Mouse (Mus musculus) forebrain, postnatal 0 days (tissue): ENCODE measurements around the gene Ldb1. TPM values are rescaled to one million over a fixed set of nuclear protein-coding genes. Genes with fewer than 3 reads are reported as not detected.

ENCODE experiments used
- ATAC-seq: fragments of 200-750 bp; cut with Nextera tagmentation; 2 replicates; pipeline ENCODE4 v1.8.0; 2017; ENCODE audit warnings: mild to moderate bottlenecking, moderate library complexity
- DNase-seq: peaks from one replicate; pipeline ENCODE4 v3.0.0-alpha.2; 2015
- H3K27ac ChIP-seq: fragments of 300-500 bp; sonication (generic); 2 replicates; pipeline ENCODE4 v1.5.1; 2014; ENCODE audit warnings: low read depth, mild to moderate bottlenecking, antibody characterized with exemption, low read length, moderate library complexity, mixed read lengths
- H3K27me3 ChIP-seq: fragments of 300-500 bp; sonication (generic); 2 replicates; pipeline ENCODE4 v1.6.1; 2014; ENCODE audit warnings: mild to moderate bottlenecking, low read length, mixed read lengths; ENCODE audit not compliant: insufficient read depth
- H3K36me3 ChIP-seq: fragments of 300-500 bp; sonication (generic); 2 replicates; pipeline ENCODE4 v1.6.1; 2014; ENCODE audit warnings: mild to moderate bottlenecking, moderate library complexity; ENCODE audit not compliant: insufficient read depth
- H3K4me1 ChIP-seq: fragments of 300-500 bp; sonication (generic); 2 replicates; pipeline ENCODE4 v1.6.1; 2014; ENCODE audit warnings: antibody characterized with exemption; ENCODE audit not compliant: insufficient read depth
- H3K4me2 ChIP-seq: fragments of 300-500 bp; sonication (generic); 2 replicates; pipeline ENCODE4 v1.6.1; 2014; ENCODE audit warnings: low read depth, mild to moderate bottlenecking, moderate library complexity
- H3K4me3 ChIP-seq: fragments of 300-500 bp; sonication (generic); 2 replicates; pipeline ENCODE4 v1.5.1; 2014; ENCODE audit warnings: low read depth, low read length, mixed read lengths
- H3K9ac ChIP-seq: fragments of 300-500 bp; sonication (generic); 2 replicates; pipeline ENCODE4 v1.6.1; 2014; ENCODE audit warnings: mild to moderate bottlenecking
- H3K9me3 ChIP-seq: fragments of 300-500 bp; sonication (generic); 2 replicates; pipeline ENCODE4 v1.6.1; 2016; ENCODE audit warnings: low read length
- CTCF ChIP-seq: sonication (generic); IDR thresholded peaks from 2 replicates; pipeline ENCODE4 v1.5.1; 2016; ENCODE audit warnings: antibody characterized with exemption, control low read depth, low read depth
- WGBS: fragments of 180-500 bp; shearing (Covaris S2); extraction: QIAGEN DNeasy Blood & Tissue Kit; methylation state at CpG from one replicate; pipeline ENCODE4 v1.1.7; 2014; 5-methylcytosine and 5-hydroxymethylcytosine counted together
- polyA plus RNA-seq: library from polyadenylated mRNA; unstranded; fragments of >200 nt; fragmentation: Nextera tagmentation; extraction: Ambion mirVana; gene quantifications from 2 replicates; pipeline ENCODE4 v1.2.1, GENCODE M21; 2015
- total RNA-seq: library from RNA; depleted of rRNA; stranded (reverse); fragments of >200 nt; gene quantifications from 2 replicates; pipeline ENCODE4 v1.2.3, GENCODE M21; 2014; rRNA removed

The Ldb1 gene
- total RNA-seq = 140 and 162 TPM in 2 replicates
- polyA plus RNA-seq = 82.6 and 90.4 TPM in 2 replicates

- Histone ChIP-seq H3K27ac (peak within 1 kb of the TSS; percentile 98), H3K27me3 (no peaks in the 10 kb centered on the region), H3K36me3 (no peaks in the 10 kb centered on the region), H3K4me1 (peaks cover 36% of the 10 kb centered on the region), H3K9ac (peak within 1 kb of the TSS; percentile 95), H3K4me2 (peak within 1 kb of the TSS; percentile 87), H3K4me3 (peak within 1 kb of the TSS; percentile 92), H3K9me3 (no peaks in the 10 kb centered on the region)
- DNase-seq (peak; percentile 94), ATAC-seq (peak; percentile 87)
- no peak for TF ChIP-seq CTCF
- under 1% methylated on average over 65 of the region's 84 CpGs for WGBS
These were observed at the start of gene Ldb1 for GRCm38 (mm10) chr19:46044993-46045695. Gene Ldb1 (minus strand): TSS chr19:46045214.

- Histone ChIP-seq H3K27ac (no peak overlapping the region), H3K9me3 (no peaks in the 10 kb centered on the region), H3K27me3 (no peaks in the 10 kb centered on the region), H3K4me3 (no peak overlapping the region), H3K4me2 (no peak overlapping the region), H3K4me1 (no peaks in the 10 kb centered on the region), H3K9ac (no peak overlapping the region), H3K36me3 (no peaks in the 10 kb centered on the region)
- no peak for TF ChIP-seq CTCF
- WGBS = 94% methylated on average over 2 of the region's 2 CpGs
- ATAC-seq (no peak), DNase-seq (no peak)
These were observed 49.1 kb upstream of the Ldb1 start for GRCm38 (mm10) chr19:46094144-46094543.

DNA sequence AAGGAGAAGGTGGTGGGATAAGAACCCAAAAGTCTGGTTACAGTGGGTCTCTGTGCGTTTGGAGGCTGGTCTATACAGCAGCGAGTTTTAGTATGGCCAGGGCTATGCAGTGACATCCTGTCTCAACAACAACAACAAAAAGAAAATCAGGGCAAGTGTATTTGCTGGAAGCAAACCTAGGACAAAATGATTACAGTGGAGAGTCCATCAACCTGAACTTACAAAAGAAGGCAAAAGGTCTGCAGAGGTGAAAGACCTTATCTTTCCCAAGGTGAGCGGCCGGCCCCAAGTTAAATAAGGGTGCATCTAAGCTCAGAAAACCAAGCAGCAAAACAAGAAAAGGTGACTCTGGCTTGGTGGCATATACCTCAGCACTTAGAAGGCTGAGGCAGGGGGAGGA lies 46.6 kb upstream of the Ldb1 start:
- Histone ChIP-seq H3K27ac (no peak overlapping the region), H3K36me3 (no peaks in the 10 kb centered on the region), H3K9me3 (no peaks in the 10 kb centered on the region), H3K4me2 (no peak overlapping the region), H3K4me3 (no peak overlapping the region), H3K27me3 (no peaks in the 10 kb centered on the region), H3K9ac (no peak overlapping the region), H3K4me1 (no peaks in the 10 kb centered on the region)
- ATAC-seq = no peak
- DNase-seq = no peak
- 88% methylated on average over 4 of the region's 4 CpGs for WGBS
- no peak for TF ChIP-seq CTCF

GRCm38 (mm10) chr19:46087871-46088270 lies 42.9 kb upstream of the Ldb1 start:
- H3K9ac ChIP-seq = no peak overlapping the region
- no peaks in the 10 kb centered on the region for H3K4me1 ChIP-seq
- peaks cover 27% of the 10 kb centered on the region for H3K36me3 ChIP-seq
- H3K4me3 ChIP-seq = no peak overlapping the region
- no peak for TF ChIP-seq CTCF
- no peak overlapping the region for H3K27ac ChIP-seq
- H3K9me3 ChIP-seq = no peaks in the 10 kb centered on the region
- no peak overlapping the region for H3K4me2 ChIP-seq
- no peak for DNase-seq
- WGBS = 73% methylated on average over 7 of the region's 7 CpGs
- ATAC-seq = no peak
- H3K27me3 ChIP-seq = no peaks in the 10 kb centered on the region

DNA sequence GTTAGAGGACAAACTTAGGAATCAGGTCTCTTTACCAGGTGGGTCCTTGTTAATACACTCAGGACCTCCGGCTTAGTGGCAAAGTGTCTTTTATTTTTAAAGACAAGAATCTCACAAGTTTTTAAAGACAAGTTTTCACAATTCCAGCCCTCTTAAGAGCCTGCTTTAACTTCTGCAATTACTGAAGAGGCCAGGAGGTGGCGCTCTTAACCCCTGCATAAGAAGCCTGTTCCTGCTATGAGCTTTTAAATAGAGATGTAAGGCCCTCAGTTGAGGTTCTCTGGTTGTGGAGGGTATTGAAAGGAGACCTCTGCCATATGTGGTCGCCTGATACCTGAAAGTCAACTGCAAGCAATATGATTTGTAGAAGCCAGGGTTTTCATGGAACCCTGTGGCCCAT lies 41.3 kb upstream of the Ldb1 start:
- Histone ChIP-seq H3K9ac (no peak overlapping the region), H3K27ac (no peak overlapping the region), H3K4me1 (no peaks in the 10 kb centered on the region), H3K9me3 (no peaks in the 10 kb centered on the region), H3K36me3 (peaks cover 43% of the 10 kb centered on the region), H3K27me3 (no peaks in the 10 kb centered on the region), H3K4me2 (no peak overlapping the region), H3K4me3 (no peak overlapping the region)
- DNase-seq (peak; percentile 81), ATAC-seq (no peak)
- 53% methylated on average over 3 of the region's 3 CpGs for WGBS
- peak; percentile 79 for TF ChIP-seq CTCF

DNA sequence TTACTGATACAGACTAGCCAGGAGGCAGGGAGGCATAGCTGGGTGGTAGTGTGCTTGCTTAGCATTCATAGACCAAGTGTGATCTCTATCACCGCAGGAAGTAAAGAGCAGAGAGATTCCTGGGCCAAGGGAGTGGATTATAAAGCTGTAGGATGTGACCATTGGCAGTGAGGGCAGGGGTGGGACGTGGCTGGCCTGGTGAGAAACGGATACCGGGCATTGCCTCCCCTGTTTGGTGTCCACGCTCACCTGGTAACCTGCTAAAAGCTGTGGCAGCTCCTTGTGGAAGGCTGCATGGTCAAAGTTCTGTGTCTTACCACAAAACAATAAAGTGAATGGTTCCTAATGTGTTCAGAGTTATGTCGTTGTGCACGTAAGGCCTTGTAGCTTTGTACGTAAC lies 40.2 kb upstream of the Ldb1 start:
- Histone ChIP-seq H3K9ac (no peak overlapping the region), H3K4me2 (no peak overlapping the region), H3K9me3 (no peaks in the 10 kb centered on the region), H3K27me3 (no peaks in the 10 kb centered on the region), H3K36me3 (peaks cover 54% of the 10 kb centered on the region), H3K4me1 (no peaks in the 10 kb centered on the region), H3K27ac (no peak overlapping the region), H3K4me3 (no peak overlapping the region)
- WGBS = 96% methylated on average over 8 of the region's 8 CpGs
- TF ChIP-seq CTCF = no peak
- ATAC-seq = no peak
- DNase-seq = no peak

GRCm38 (mm10) chr19:46078535-46078934 lies 33.5 kb upstream of the Ldb1 start:
- Histone ChIP-seq H3K27ac (no peak overlapping the region), H3K4me2 (no peak overlapping the region), H3K9me3 (no peaks in the 10 kb centered on the region), H3K9ac (no peak overlapping the region), H3K4me3 (no peak overlapping the region), H3K36me3 (peaks cover 50% of the 10 kb centered on the region), H3K27me3 (no peaks in the 10 kb centered on the region), H3K4me1 (peaks cover 9% of the 10 kb centered on the region; the same call in 1 of the 2 replicates)
- 56% methylated on average over 3 of the region's 3 CpGs for WGBS
- DNase-seq (no peak), ATAC-seq (no peak)
- TF ChIP-seq CTCF = no peak
